Mouse (Mus musculus) kidney, postnatal 0 days (tissue): ENCODE data around the gene Haus6. TPM values are rescaled to one million over a fixed set of nuclear protein-coding genes. Genes with fewer than 3 reads are reported as not detected.

Experiments
- ATAC-seq: fragments of 200-750 bp; cut with Nextera tagmentation; replicated peaks from 2 replicates; pipeline ENCODE4 v1.8.0; 2017; ENCODE audit warnings: low read depth, moderate number of reproducible peaks, moderate TSS enrichment, moderate library complexity; ENCODE audit not compliant: low FRiP score
- DNase-seq: peaks from one replicate; pipeline ENCODE4 v3.0.0-alpha.2; 2016; ENCODE audit warnings: low spot score
- H3K27ac ChIP-seq: fragments of 300-500 bp; sonication (generic); 2 replicates; pipeline ENCODE4 v1.5.1; 2014; ENCODE audit warnings: mild to moderate bottlenecking
- H3K27me3 ChIP-seq: fragments of 300-500 bp; sonication (generic); 2 replicates; pipeline ENCODE4 v1.6.1; 2014; ENCODE audit warnings: low read length, mixed read lengths; ENCODE audit not compliant: insufficient read depth
- H3K36me3 ChIP-seq: fragments of 300-500 bp; sonication (generic); 2 replicates; pipeline ENCODE4 v1.6.1; 2014; ENCODE audit warnings: low read length, mixed read lengths; ENCODE audit not compliant: insufficient read depth
- H3K4me1 ChIP-seq: fragments of 300-500 bp; sonication (generic); replicated peaks from 2 replicates; pipeline ENCODE4 v1.6.1; 2014; ENCODE audit warnings: antibody characterized with exemption, low read length, mixed read lengths; ENCODE audit not compliant: insufficient read depth
- H3K4me2 ChIP-seq: fragments of 300-500 bp; sonication (generic); 2 replicates; pipeline ENCODE4 v1.6.1; 2014; ENCODE audit warnings: mild to moderate bottlenecking, low read length, moderate library complexity, mixed read lengths
- H3K4me3 ChIP-seq: fragments of 300-500 bp; sonication (generic); replicated peaks from 2 replicates; pipeline ENCODE4 v1.5.1; 2014; ENCODE audit warnings: low read depth, low read length
- H3K9ac ChIP-seq: fragments of 300-500 bp; sonication (generic); 2 replicates; pipeline ENCODE4 v1.6.1; 2014; ENCODE audit warnings: low read depth, low read length
- H3K9me3 ChIP-seq: fragments of 300-500 bp; sonication (generic); replicated peaks from 2 replicates; pipeline ENCODE4 v1.6.1; 2016; ENCODE audit warnings: low read length, inconsistent platforms, mixed read lengths
- CTCF ChIP-seq: IDR thresholded peaks from 2 replicates; pipeline ENCODE4 v1.5.1; 2016; ENCODE audit warnings: antibody characterized with exemption, low read depth, mild to moderate bottlenecking, moderate library complexity
- WGBS: fragments of 180-500 bp; shearing (Covaris S2); extraction: QIAGEN DNeasy Blood & Tissue Kit; methylation state at CpG from one replicate; pipeline ENCODE4 v1.1.7; 2014; 5-methylcytosine and 5-hydroxymethylcytosine counted together
- polyA plus RNA-seq: library from polyadenylated mRNA; unstranded; fragments of >200 nt; fragmentation: Nextera tagmentation; extraction: Ambion mirVana; gene quantifications from 2 replicates; pipeline ENCODE4 v1.2.1, GENCODE M21; 2015

The Haus6 gene
- polyA plus RNA-seq, 1 experiment from 2014 or later = 8.9 TPM

DNA sequence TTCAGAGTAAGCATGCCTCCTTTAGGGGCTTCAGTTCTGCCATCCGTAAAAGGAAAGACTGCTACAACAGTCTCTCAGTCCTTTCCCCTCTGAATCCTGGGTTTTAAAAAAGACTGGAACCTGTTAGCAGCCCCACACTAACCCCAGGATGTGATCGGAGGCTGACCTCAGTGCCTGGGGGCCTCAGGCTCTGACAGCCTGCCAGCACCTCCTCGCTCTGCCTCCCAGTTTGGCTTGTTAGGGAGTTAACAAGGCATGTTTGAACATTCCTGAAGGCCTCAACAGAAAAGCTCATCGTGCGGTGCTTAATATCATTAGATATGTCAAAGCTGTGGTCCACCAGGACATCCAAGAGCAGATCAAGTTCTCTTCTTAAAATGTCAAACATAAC is 77.8 kb downstream of the Haus6 start:
- Histone ChIP-seq H3K4me2 (no peak overlapping the region), H3K36me3 (no peaks in the 10 kb centered on the region), H3K9ac (no peak overlapping the region), H3K9me3 (no peaks in the 10 kb centered on the region), H3K27me3 (no peaks in the 10 kb centered on the region), H3K27ac (peak overlapping the region; percentile 25; the same call in 1 of the 2 replicates), H3K4me3 (no peak overlapping the region), H3K4me1 (0 out of 2 replicates have a peak, but pooled peaks cover 4% of the 10 kb centered on the region)
- ATAC-seq (no peak), DNase-seq (peak; percentile 18)
- 35% methylated on average over 5 of the region's 5 CpGs for WGBS
- TF ChIP-seq CTCF = no peak

DNA sequence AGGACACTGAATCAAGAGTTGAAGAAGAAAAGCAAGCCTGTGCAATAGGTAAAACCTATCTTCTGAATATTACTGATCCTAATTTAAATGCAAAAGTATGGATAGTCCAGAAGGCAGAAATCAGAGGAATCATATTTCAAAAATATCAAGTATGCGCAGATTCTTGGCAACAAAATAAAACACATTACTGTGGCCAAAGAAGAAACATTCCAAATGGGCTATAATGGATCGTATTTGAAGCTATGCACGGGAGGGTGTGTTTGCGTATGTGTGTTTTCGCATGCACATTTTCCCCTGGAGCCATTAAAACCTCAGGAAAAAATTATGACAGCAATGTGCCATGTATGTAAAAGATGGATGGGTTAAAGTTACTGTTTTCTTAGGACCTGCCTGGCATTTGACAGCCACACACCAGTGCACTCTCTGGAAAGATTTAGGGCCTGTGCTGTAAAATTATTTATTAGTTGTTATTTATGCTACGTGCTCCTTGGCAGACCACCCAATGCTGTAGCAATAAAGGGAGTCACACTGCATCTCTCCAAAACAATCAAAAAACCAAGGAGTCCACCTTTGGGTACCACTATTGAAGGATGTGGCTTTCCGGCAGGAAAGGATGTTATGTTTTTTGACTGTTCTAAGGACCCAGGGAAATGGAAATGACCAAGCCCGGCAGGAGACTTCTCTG is 78.3 kb downstream of the Haus6 start:
- Histone ChIP-seq H3K9ac (no peak overlapping the region), H3K4me1 (0 out of 2 replicates have a peak, but pooled peaks cover 4% of the 10 kb centered on the region), H3K9me3 (no peaks in the 10 kb centered on the region), H3K4me2 (no peak overlapping the region), H3K27me3 (no peaks in the 10 kb centered on the region), H3K36me3 (no peaks in the 10 kb centered on the region), H3K4me3 (no peak overlapping the region), H3K27ac (peak overlapping the region; percentile 25; the same call in 1 of the 2 replicates)
- ATAC-seq = no peak
- 49% methylated on average over 8 of the region's 8 CpGs for WGBS
- TF ChIP-seq CTCF = no peak
- DNase-seq = peak; percentile 77

- H3K27ac ChIP-seq = no peak overlapping the region
- no peaks in the 10 kb centered on the region for H3K9me3 ChIP-seq
- no peak for TF ChIP-seq CTCF
- no peak overlapping the region for H3K4me2 ChIP-seq
- peaks cover 8% of the 10 kb centered on the region; the same call in 1 of the 2 replicates for H3K4me1 ChIP-seq
- DNase-seq (no peak), ATAC-seq (no peak)
- H3K9ac ChIP-seq = no peak overlapping the region
- H3K27me3 ChIP-seq = no peaks in the 10 kb centered on the region
- H3K4me3 ChIP-seq = no peak overlapping the region
- 77% methylated on average over 6 of the region's 6 CpGs for WGBS
- no peaks in the 10 kb centered on the region for H3K36me3 ChIP-seq
These were observed 82.7 kb downstream of the Haus6 start for GRCm38 (mm10) chr4:86529161-86529560.

Other genes starting within 250 kb of the Haus6 start
- 0.08 and 0.21 TPM in 2 replicates for gene Saxo1, start 53.7 kb downstream of the Haus6 start, polyA plus RNA-seq
- gene Rraga, start 36.4 kb downstream of the Haus6 start, polyA plus RNA-seq = 80.3 and 86.3 TPM in 2 replicates
- gene Plin2, start 58.0 kb upstream of the Haus6 start, polyA plus RNA-seq = 64.5 and 68.9 TPM in 2 replicates
- 3.9 and 4.0 TPM in 2 replicates for gene Dennd4c, start 136.5 kb upstream of the Haus6 start, polyA plus RNA-seq
- gene Rps6, start 245.4 kb upstream of the Haus6 start, polyA plus RNA-seq = 781 TPM in 2 replicates